Mouse (Mus musculus) forebrain, postnatal 0 days (tissue): ENCODE results near the gene Col19a1. TPM values are rescaled to one million over a fixed set of nuclear protein-coding genes. Genes with fewer than 3 reads are reported as not detected.

Source experiments
- ATAC-seq: fragments of 200-750 bp; cut with Nextera tagmentation; 2 replicates; pipeline ENCODE4 v1.8.0; 2017; ENCODE audit warnings: mild to moderate bottlenecking, moderate library complexity
- DNase-seq: peaks from one replicate; pipeline ENCODE4 v3.0.0-alpha.2; 2015
- H3K27ac ChIP-seq: fragments of 300-500 bp; sonication (generic); 2 replicates; pipeline ENCODE4 v1.5.1; 2014; ENCODE audit warnings: low read depth, mild to moderate bottlenecking, antibody characterized with exemption, low read length, moderate library complexity, mixed read lengths
- H3K27me3 ChIP-seq: fragments of 300-500 bp; sonication (generic); 2 replicates; pipeline ENCODE4 v1.6.1; 2014; ENCODE audit warnings: mild to moderate bottlenecking, low read length, mixed read lengths; ENCODE audit not compliant: insufficient read depth
- H3K36me3 ChIP-seq: fragments of 300-500 bp; sonication (generic); 2 replicates; pipeline ENCODE4 v1.6.1; 2014; ENCODE audit warnings: mild to moderate bottlenecking, moderate library complexity; ENCODE audit not compliant: insufficient read depth
- H3K4me1 ChIP-seq: fragments of 300-500 bp; sonication (generic); 2 replicates; pipeline ENCODE4 v1.6.1; 2014; ENCODE audit warnings: antibody characterized with exemption; ENCODE audit not compliant: insufficient read depth
- H3K4me2 ChIP-seq: fragments of 300-500 bp; sonication (generic); 2 replicates; pipeline ENCODE4 v1.6.1; 2014; ENCODE audit warnings: low read depth, mild to moderate bottlenecking, moderate library complexity
- H3K4me3 ChIP-seq: fragments of 300-500 bp; sonication (generic); 2 replicates; pipeline ENCODE4 v1.5.1; 2014; ENCODE audit warnings: low read depth, low read length, mixed read lengths
- H3K9ac ChIP-seq: fragments of 300-500 bp; sonication (generic); 2 replicates; pipeline ENCODE4 v1.6.1; 2014; ENCODE audit warnings: mild to moderate bottlenecking
- H3K9me3 ChIP-seq: fragments of 300-500 bp; sonication (generic); 2 replicates; pipeline ENCODE4 v1.6.1; 2016; ENCODE audit warnings: low read length
- CTCF ChIP-seq: sonication (generic); IDR thresholded peaks from 2 replicates; pipeline ENCODE4 v1.5.1; 2016; ENCODE audit warnings: antibody characterized with exemption, control low read depth, low read depth
- WGBS: fragments of 180-500 bp; shearing (Covaris S2); extraction: QIAGEN DNeasy Blood & Tissue Kit; methylation state at CpG from one replicate; pipeline ENCODE4 v1.1.7; 2014; 5-methylcytosine and 5-hydroxymethylcytosine counted together
- polyA plus RNA-seq: library from polyadenylated mRNA; unstranded; fragments of >200 nt; fragmentation: Nextera tagmentation; extraction: Ambion mirVana; gene quantifications from 2 replicates; pipeline ENCODE4 v1.2.1, GENCODE M21; 2015
- total RNA-seq: library from RNA; depleted of rRNA; stranded (reverse); fragments of >200 nt; gene quantifications from 2 replicates; pipeline ENCODE4 v1.2.3, GENCODE M21; 2014

Gene Col19a1
- total and polyA plus RNA-seq, 2 experiments from 2014 or later: 4.2 to 5.3 TPM

DNA sequence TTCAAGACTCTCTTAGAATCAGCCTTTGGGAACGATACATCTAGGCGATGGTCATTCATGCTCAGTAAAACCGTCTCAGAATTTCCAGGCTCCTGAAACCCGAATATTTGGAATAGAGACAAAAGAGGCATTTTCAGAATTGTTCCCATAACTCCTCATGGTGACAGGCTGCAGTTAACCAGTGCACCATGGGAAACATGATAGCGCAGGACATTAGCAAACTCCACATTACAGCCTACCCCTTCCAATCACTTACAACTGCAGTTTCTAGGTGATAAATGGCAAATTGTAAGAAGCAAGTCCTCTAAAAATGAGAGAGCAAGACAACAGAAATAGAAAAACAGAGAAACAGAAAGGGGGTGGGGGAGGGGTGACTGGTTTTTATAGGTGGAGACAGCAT is 116.6 kb downstream of the Col19a1 start:
- TF ChIP-seq CTCF: no peak

DNA sequence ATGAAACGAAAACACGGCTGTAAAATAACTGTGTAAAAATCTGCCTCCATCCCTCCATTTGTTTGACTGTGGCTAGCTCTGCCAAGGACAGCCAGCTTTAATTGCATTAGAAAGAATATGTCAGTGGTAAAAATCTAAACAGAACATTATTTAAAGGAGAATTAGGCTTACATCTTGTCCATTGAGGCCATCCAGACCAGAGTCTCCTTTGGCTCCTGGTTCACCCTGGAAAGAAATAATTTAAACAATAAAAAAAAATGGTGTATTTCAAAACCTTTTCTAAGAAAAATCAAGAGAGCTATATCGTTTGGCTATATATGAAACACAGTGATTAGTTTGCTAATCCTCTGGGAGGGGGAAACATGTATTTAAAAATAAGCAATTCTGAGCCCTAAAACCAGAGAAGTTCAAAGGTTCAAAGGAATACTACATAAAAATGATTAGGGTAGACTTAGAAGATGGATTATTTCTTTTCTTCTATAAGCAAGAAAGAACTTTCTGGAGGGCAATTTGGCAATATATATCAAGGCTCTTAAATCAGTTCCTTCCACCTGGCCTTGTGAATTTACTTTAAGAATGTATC is 125.9 kb downstream of the Col19a1 start:
- H3K9ac ChIP-seq: no peak overlapping the region
- H3K4me2 ChIP-seq: no peak overlapping the region
- 72% methylated on average over 3 of the region's 3 CpGs for WGBS
- no peaks in the 10 kb centered on the region for H3K4me1 ChIP-seq
- no peak overlapping the region for H3K27ac ChIP-seq
- H3K36me3 ChIP-seq: no peaks in the 10 kb centered on the region
- H3K9me3 ChIP-seq: no peaks in the 10 kb centered on the region
- DNase-seq (no peak), ATAC-seq (no peak)
- no peaks in the 10 kb centered on the region for H3K27me3 ChIP-seq
- H3K4me3 ChIP-seq: no peak overlapping the region
- no peak for TF ChIP-seq CTCF

More for the DNA sequence above, 116.6 kb downstream of the Col19a1 start:
- Histone ChIP-seq H3K9ac (no peak overlapping the region), H3K4me3 (no peak overlapping the region), H3K4me1 (no peaks in the 10 kb centered on the region), H3K4me2 (no peak overlapping the region), H3K36me3 (no peaks in the 10 kb centered on the region), H3K9me3 (no peaks in the 10 kb centered on the region), H3K27ac (no peak overlapping the region), H3K27me3 (no peaks in the 10 kb centered on the region)
- DNase-seq (no peak), ATAC-seq (no peak)
- WGBS: 91% methylated on average over 5 of the region's 5 CpGs

GRCm38 (mm10) chr1:24458015-24458414 is 129.3 kb downstream of the Col19a1 start:
- DNase-seq (no peak), ATAC-seq (no peak)
- Histone ChIP-seq H3K4me3 (no peak overlapping the region), H3K9ac (no peak overlapping the region), H3K36me3 (no peaks in the 10 kb centered on the region), H3K9me3 (no peaks in the 10 kb centered on the region), H3K27ac (no peak overlapping the region), H3K4me1 (no peaks in the 10 kb centered on the region), H3K27me3 (no peaks in the 10 kb centered on the region), H3K4me2 (no peak overlapping the region)
- TF ChIP-seq CTCF: no peak
- 55% methylated on average over 2 of the region's 2 CpGs for WGBS

DNA sequence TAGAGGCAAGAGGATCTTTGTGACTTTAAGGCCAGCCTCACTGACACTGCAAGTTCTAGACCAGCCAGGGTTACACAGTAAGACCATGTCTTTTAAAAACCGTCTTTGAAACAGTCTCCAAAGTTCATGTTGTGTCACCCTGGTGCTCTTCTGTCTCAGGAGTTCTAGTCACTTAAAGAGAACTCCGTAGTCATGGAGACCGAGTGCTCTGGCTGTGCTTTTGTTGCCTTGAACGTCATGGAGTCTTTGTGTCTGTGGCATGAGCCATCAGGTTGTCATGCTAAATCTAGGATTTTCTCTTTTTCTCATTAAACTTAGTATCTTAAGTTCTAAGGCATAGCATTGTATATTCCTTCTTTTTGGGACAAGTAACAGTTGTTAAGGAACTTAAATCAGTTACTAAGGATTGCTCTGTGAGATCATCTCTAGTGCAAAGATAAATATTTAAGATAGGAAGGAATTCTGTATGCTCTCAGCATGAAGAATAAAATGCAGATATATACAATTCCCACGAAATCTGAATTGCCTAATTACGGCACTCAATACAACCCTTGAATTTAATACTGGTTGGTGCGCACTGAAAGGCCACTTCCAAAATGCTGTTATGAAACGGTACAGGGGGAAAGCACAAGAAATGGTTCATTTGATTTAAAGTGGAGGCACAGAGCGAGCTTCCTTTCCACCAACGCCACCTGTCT is 134.6 kb downstream of the Col19a1 start:
- H3K27ac ChIP-seq: no peak overlapping the region

GRCm38 (mm10) chr1:24452159-24452558 is 135.1 kb downstream of the Col19a1 start:
- Histone ChIP-seq H3K27me3 (no peaks in the 10 kb centered on the region), H3K9ac (no peak overlapping the region), H3K9me3 (no peaks in the 10 kb centered on the region), H3K4me2 (no peak overlapping the region), H3K27ac (no peak overlapping the region), H3K4me1 (no peaks in the 10 kb centered on the region), H3K4me3 (no peak overlapping the region), H3K36me3 (no peaks in the 10 kb centered on the region)
- 56% methylated on average over 7 of the region's 7 CpGs for WGBS
- no peak for TF ChIP-seq CTCF
- ATAC-seq (peak; percentile 76), DNase-seq (peak; percentile 36)

More for the DNA sequence above, 134.6 kb downstream of the Col19a1 start:
- 32% methylated on average over 10 of the region's 10 CpGs for WGBS
- Histone ChIP-seq H3K9ac (no peak overlapping the region), H3K36me3 (no peaks in the 10 kb centered on the region), H3K4me1 (no peaks in the 10 kb centered on the region), H3K27me3 (no peaks in the 10 kb centered on the region), H3K9me3 (no peaks in the 10 kb centered on the region), H3K4me3 (no peak overlapping the region), H3K4me2 (no peak overlapping the region)
- DNase-seq (peak; percentile 52), ATAC-seq (peak; percentile 84)
- no peak for TF ChIP-seq CTCF

DNA sequence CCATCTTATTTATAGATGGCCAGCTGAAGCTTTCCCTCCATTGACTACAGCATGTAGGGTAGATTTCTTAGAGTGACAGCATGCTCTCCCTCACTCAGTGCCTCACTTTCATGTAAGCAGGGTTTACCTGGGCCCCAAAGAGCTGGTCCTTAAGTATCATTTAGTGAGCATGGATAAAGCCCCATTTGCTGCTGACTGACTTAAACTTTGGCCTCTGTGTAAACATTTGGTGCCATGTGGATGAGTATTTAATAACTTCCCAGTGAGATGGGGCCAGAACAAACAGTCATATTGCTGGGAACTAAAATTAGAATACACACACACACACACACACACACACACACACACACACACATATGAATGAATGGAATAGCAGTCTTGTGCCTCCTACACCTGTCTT is 149.8 kb downstream of the Col19a1 start:
- Histone ChIP-seq H3K9ac (no peak overlapping the region), H3K4me1 (no peaks in the 10 kb centered on the region), H3K9me3 (no peaks in the 10 kb centered on the region), H3K27me3 (no peaks in the 10 kb centered on the region), H3K4me2 (no peak overlapping the region), H3K4me3 (no peak overlapping the region), H3K36me3 (no peaks in the 10 kb centered on the region), H3K27ac (no peak overlapping the region)
- no peak for DNase-seq
- no peak for TF ChIP-seq CTCF
- no peak for ATAC-seq

DNA sequence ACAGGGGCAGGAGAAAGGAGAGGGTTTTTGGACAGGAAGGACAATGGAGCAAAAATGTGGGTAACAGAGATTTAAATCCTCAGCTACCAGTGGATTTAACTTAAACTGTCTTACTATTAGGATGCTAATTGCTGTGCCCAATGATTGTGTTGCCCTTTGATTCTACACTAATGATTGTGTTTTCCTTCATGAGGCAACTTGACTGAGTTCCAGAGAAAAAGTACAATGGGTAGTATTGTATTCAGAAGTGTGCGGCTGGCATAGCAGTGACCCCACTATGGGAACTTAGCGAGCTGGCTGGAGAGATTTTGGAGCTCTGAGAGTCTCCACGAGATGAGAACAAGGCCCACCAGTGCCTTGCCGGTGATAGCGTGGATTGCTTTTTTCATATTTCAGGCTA is 159.0 kb downstream of the Col19a1 start:
- Histone ChIP-seq H3K4me2 (no peak overlapping the region), H3K9me3 (no peaks in the 10 kb centered on the region), H3K4me3 (no peak overlapping the region), H3K27me3 (no peaks in the 10 kb centered on the region), H3K4me1 (no peaks in the 10 kb centered on the region), H3K9ac (no peak overlapping the region), H3K27ac (no peak overlapping the region), H3K36me3 (no peaks in the 10 kb centered on the region)
- WGBS: 51% methylated on average over 5 of the region's 5 CpGs
- no peak for ATAC-seq
- TF ChIP-seq CTCF: no peak
- no peak for DNase-seq
